Mouse (Mus musculus) heart, embryonic 16.5 days (tissue): ENCODE measurements around the gene Plvap. TPM values are rescaled to one million over a fixed set of nuclear protein-coding genes. Genes with fewer than 3 reads are reported as not detected.
A peak's percentile ranks its signal among the peaks of the same experiment; 100 is the strongest.

Source experiments
- ATAC-seq: fragments of 200-750 bp; cut with Nextera tagmentation; replicated peaks from 2 replicates; pipeline ENCODE4 v1.8.0; 2017; ENCODE audit warnings: moderate number of reproducible peaks; ENCODE audit not compliant: insufficient read depth, low FRiP score; ENCODE audit errors: extremely low read depth
- H3K27ac ChIP-seq: fragments of 300-500 bp; sonication (generic); 2 replicates; pipeline ENCODE4 v1.5.1; 2014; ENCODE audit warnings: mild to moderate bottlenecking, low read length, control low read depth, moderate library complexity
- H3K27me3 ChIP-seq: fragments of 300-500 bp; sonication (generic); 2 replicates; pipeline ENCODE4 v1.6.1; 2014; ENCODE audit warnings: low read length, mixed read lengths; ENCODE audit not compliant: control insufficient read depth, insufficient read depth
- H3K36me3 ChIP-seq: fragments of 300-500 bp; sonication (generic); 2 replicates; pipeline ENCODE4 v1.6.1; 2014; ENCODE audit not compliant: control insufficient read depth, insufficient read depth
- H3K4me1 ChIP-seq: fragments of 300-500 bp; sonication (generic); 2 replicates; pipeline ENCODE4 v1.6.1; 2014; ENCODE audit warnings: low read length, mixed read lengths; ENCODE audit not compliant: control insufficient read depth, insufficient read depth
- H3K4me2 ChIP-seq: fragments of 300-500 bp; sonication (generic); 2 replicates; pipeline ENCODE4 v1.6.1; 2014; ENCODE audit warnings: low read depth, mild to moderate bottlenecking, control low read depth, low read length
- H3K4me3 ChIP-seq: fragments of 300-500 bp; sonication (generic); 2 replicates; pipeline ENCODE4 v1.5.1; 2014; ENCODE audit warnings: mild to moderate bottlenecking, control low read depth, low read length
- H3K9ac ChIP-seq: fragments of 300-500 bp; sonication (generic); 2 replicates; pipeline ENCODE4 v1.6.1; 2014; ENCODE audit warnings: low read length, control low read depth
- H3K9me3 ChIP-seq: fragments of 300-500 bp; sonication (generic); replicated peaks from 2 replicates; pipeline ENCODE4 v1.6.1; 2016; ENCODE audit warnings: low read length; ENCODE audit not compliant: control insufficient read depth
- WGBS: fragments of 180-500 bp; shearing (Covaris S2); extraction: QIAGEN DNeasy Blood & Tissue Kit; methylation state at CpG from one replicate; pipeline ENCODE4 v1.1.7; 2014; 5-methylcytosine and 5-hydroxymethylcytosine counted together
- polyA plus RNA-seq: library from polyadenylated mRNA; unstranded; fragments of >200 nt; fragmentation: Nextera tagmentation; extraction: Ambion mirVana; gene quantifications from 2 replicates; pipeline ENCODE4 v1.2.1, GENCODE M21; 2015

Plvap gene
- polyA plus RNA-seq, 1 experiment from 2014 or later: 106 TPM

DNA sequence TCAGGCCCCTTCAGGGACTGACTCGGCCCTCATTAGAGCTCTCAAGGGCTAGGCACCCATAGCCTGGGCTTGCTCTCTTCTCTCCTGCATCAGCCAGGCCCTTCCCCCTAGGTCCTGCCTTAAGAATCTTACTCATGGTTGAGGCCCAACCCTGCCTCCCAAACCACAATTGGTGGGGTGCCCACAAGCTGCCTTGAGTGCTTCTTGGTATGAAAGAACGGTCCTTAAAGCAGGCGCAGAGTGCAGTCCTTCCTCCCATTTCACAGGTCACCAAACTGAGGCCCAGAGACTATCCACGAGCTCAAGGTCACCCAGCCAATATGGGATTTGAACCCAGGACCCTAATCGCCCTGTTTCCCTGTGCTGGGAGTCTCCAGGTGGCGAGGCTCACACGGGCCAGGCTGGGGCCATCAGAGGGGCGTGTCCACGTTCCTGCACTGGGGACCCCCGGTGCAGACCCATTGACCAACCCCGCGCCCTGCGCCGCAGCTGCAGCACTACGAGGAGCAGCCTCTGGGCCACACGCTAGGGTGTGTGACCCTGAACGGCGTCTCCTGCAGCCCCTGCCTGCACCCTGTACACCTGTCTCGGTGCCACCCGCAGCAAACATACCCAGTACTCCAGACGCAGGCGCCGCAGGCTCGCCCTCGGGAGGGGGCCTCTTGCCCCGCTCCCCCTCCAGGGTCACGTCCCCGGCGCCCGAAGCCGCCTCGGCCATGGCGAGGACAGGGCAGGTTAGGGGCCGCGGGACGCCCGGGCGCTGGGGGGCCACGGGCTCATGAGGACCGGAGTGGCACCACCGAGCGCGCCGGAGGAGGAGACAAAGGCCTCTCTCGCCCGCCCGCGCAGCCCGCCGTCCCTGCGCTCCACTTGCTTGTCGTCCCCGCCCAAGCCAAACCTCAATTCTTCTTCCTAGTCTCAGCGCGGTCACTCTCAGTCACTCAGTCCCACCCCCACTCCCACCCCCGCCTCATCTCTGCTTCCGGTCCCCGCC is 26.1 kb downstream of the Plvap start, which contains the start of gene Ano8:
TSS of gene Ano8 (minus strand) at position 822 of the 994 bp plus-strand sequence.
- Histone ChIP-seq H3K9ac (peak within 1 kb of the TSS; percentile 92), H3K36me3 (no peaks in the 10 kb centered on the region), H3K4me3 (peak within 1 kb of the TSS; percentile 85), H3K4me1 (peaks cover 15% of the 10 kb centered on the region), H3K27ac (peak within 1 kb of the TSS; percentile 69), H3K9me3 (no peaks in the 10 kb centered on the region), H3K27me3 (peaks cover 3% of the 10 kb centered on the region; the same call in 1 of the 2 replicates), H3K4me2 (peak within 1 kb of the TSS; percentile 94)
- peak; percentile 67 for ATAC-seq
- 6% methylated on average over 56 of the region's 58 CpGs for WGBS

GRCm38 (mm10) chr8:71484736-71485135 is 26.8 kb downstream of the Plvap start:
- no peaks in the 10 kb centered on the region for H3K9me3 ChIP-seq
- 91% methylated on average over 19 of the region's 19 CpGs for WGBS
- H3K9ac ChIP-seq: no peak overlapping the region

GRCm38 (mm10) chr8:71483932-71484331 is 27.6 kb downstream of the Plvap start:
- no peaks in the 10 kb centered on the region for H3K9me3 ChIP-seq

More at GRCm38 (mm10) chr8:71484736-71485135, 26.8 kb downstream of the Plvap start:
- no peak for ATAC-seq
- H3K27ac ChIP-seq: no peak overlapping the region
- H3K36me3 ChIP-seq: no peaks in the 10 kb centered on the region
- peaks cover 3% of the 10 kb centered on the region; the same call in 1 of the 2 replicates for H3K27me3 ChIP-seq
- peak overlapping the region; percentile 85 for H3K4me3 ChIP-seq
- peaks cover 13% of the 10 kb centered on the region for H3K4me1 ChIP-seq
- peak overlapping the region; percentile 94 for H3K4me2 ChIP-seq

GRCm38 (mm10) chr8:71478943-71479342 is 32.6 kb downstream of the Plvap start:
- peaks cover 6% of the 10 kb centered on the region; the same call in 1 of the 2 replicates for H3K27me3 ChIP-seq
- H3K4me1 ChIP-seq: peaks cover 9% of the 10 kb centered on the region
- no peaks in the 10 kb centered on the region for H3K9me3 ChIP-seq
- ATAC-seq: no peak
- H3K4me3 ChIP-seq: no peak overlapping the region
- no peak overlapping the region for H3K27ac ChIP-seq
- WGBS: 86% methylated on average over 11 of the region's 11 CpGs
- H3K4me2 ChIP-seq: no peak overlapping the region
- H3K9ac ChIP-seq: no peak overlapping the region
- no peaks in the 10 kb centered on the region for H3K36me3 ChIP-seq

More at GRCm38 (mm10) chr8:71483932-71484331, 27.6 kb downstream of the Plvap start:
- H3K4me1 ChIP-seq: peaks cover 6% of the 10 kb centered on the region
- no peak for ATAC-seq
- peaks cover 5% of the 10 kb centered on the region; the same call in 1 of the 2 replicates for H3K27me3 ChIP-seq
- no peaks in the 10 kb centered on the region for H3K36me3 ChIP-seq
- H3K4me2 ChIP-seq: no peak overlapping the region
- no peak overlapping the region for H3K4me3 ChIP-seq
- 48% methylated on average over 8 of the region's 8 CpGs for WGBS
- H3K27ac ChIP-seq: no peak overlapping the region
- no peak overlapping the region for H3K9ac ChIP-seq

GRCm38 (mm10) chr8:71477196-71477845 is 34.2 kb downstream of the Plvap start:
- Histone ChIP-seq H3K4me1 (peaks cover 9% of the 10 kb centered on the region), H3K27ac (no peak overlapping the region), H3K36me3 (peaks cover 3% of the 10 kb centered on the region), H3K27me3 (peaks cover 6% of the 10 kb centered on the region; the same call in 1 of the 2 replicates), H3K4me2 (peak overlapping the region; percentile 70), H3K4me3 (peak overlapping the region; percentile 62), H3K9me3 (no peaks in the 10 kb centered on the region), H3K9ac (peak overlapping the region; percentile 71; the same call in 1 of the 2 replicates)
- WGBS: 51% methylated on average over 14 of the region's 14 CpGs
- no peak for ATAC-seq

- under 1% methylated on average over 117 of the region's 121 CpGs for WGBS
- H3K4me1 ChIP-seq: peaks cover 9% of the 10 kb centered on the region
- H3K4me2 ChIP-seq: peak overlapping the region; percentile 70
- no peaks in the 10 kb centered on the region for H3K9me3 ChIP-seq
- peaks cover 2% of the 10 kb centered on the region; the same call in 1 of the 2 replicates for H3K27me3 ChIP-seq
- peak; percentile 75 for ATAC-seq
- H3K4me3 ChIP-seq: peak overlapping the region; percentile 62
- peaks cover 4% of the 10 kb centered on the region for H3K36me3 ChIP-seq
- peak overlapping the region; percentile 71 for H3K9ac ChIP-seq
- H3K27ac ChIP-seq: peak overlapping the region; percentile 82
Measured at GRCm38 (mm10) chr8:71476099-71476940, 35.2 kb downstream of the Plvap start.

DNA sequence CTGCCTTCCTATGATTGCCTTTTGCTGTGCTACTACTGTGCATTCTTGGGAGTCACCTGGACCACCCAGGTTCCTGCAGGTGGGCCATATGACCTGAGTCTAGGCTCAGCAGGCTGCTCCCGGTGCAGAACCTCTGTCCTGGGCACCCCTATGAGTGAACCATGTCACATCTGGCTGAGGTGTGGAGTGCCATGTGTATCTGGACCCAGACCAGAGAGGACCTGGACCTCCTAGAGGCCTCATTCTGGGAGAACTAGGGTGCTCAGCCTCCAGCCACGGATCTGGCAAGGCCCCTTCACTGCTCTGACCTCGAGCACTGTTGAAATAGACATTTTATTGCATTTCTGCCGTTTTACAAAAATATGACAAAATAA is 35.9 kb downstream of the Plvap start:
- H3K9me3 ChIP-seq: no peaks in the 10 kb centered on the region
- H3K4me2 ChIP-seq: peak overlapping the region; percentile 70
- H3K9ac ChIP-seq: peak overlapping the region; percentile 71
- H3K4me1 ChIP-seq: peaks cover 9% of the 10 kb centered on the region
- ATAC-seq: no peak
- H3K27ac ChIP-seq: peak overlapping the region; percentile 82; the same call in 1 of the 2 replicates
- H3K36me3 ChIP-seq: peaks cover 4% of the 10 kb centered on the region
- H3K4me3 ChIP-seq: peak overlapping the region; percentile 62
- WGBS: 29% methylated on average over 4 of the region's 4 CpGs
- peaks cover 2% of the 10 kb centered on the region; the same call in 1 of the 2 replicates for H3K27me3 ChIP-seq
